Mouse (Mus musculus) neural tube, embryonic 14.5 days (tissue): ENCODE measurements at regions not wholly inside any gene's neighbourhood (a gene's known extent, or its start where the extent isn't known, plus 50 kb on each side); places are given as distances from the start of the nearest gene placed in this dataset.

ENCODE experiments used
- ATAC-seq: fragments of 200-750 bp; cut with Nextera tagmentation; 2 replicates; pipeline ENCODE4 v1.8.0; 2017; ENCODE audit warnings: low read depth, mild to moderate bottlenecking, moderate TSS enrichment, moderate library complexity
- H3K27ac ChIP-seq: fragments of 300-500 bp; sonication (generic); 2 replicates; pipeline ENCODE4 v1.5.1; 2014; ENCODE audit warnings: low read depth, mild to moderate bottlenecking, control low read depth, low read length, moderate library complexity, mixed read lengths
- H3K27me3 ChIP-seq: fragments of 300-500 bp; sonication (generic); 2 replicates; pipeline ENCODE4 v1.6.1; 2014; ENCODE audit warnings: low read length; ENCODE audit not compliant: control insufficient read depth, insufficient read depth
- H3K36me3 ChIP-seq: fragments of 300-500 bp; sonication (generic); 2 replicates; pipeline ENCODE4 v1.6.1; 2014; ENCODE audit warnings: low read length, mixed read lengths; ENCODE audit not compliant: control insufficient read depth, insufficient read depth
- H3K4me1 ChIP-seq: fragments of 300-500 bp; sonication (generic); 2 replicates; pipeline ENCODE4 v1.6.1; 2014; ENCODE audit warnings: low read length; ENCODE audit not compliant: control insufficient read depth, insufficient read depth
- H3K4me2 ChIP-seq: fragments of 300-500 bp; sonication (generic); 2 replicates; pipeline ENCODE4 v1.6.1; 2014; ENCODE audit warnings: mild to moderate bottlenecking, low read depth, low read length, control low read depth
- H3K4me3 ChIP-seq: fragments of 300-500 bp; sonication (generic); 2 replicates; pipeline ENCODE4 v1.5.1; 2014; ENCODE audit warnings: low read depth, low read length, control low read depth, mixed read lengths
- H3K9ac ChIP-seq: fragments of 300-500 bp; sonication (generic); replicated peaks from 2 replicates; pipeline ENCODE4 v1.6.1; 2014; ENCODE audit warnings: low read depth, mild to moderate bottlenecking, control low read depth, low read length, mixed read lengths
- H3K9me3 ChIP-seq: fragments of 300-500 bp; sonication (generic); 2 replicates; pipeline ENCODE4 v1.6.1; 2016; ENCODE audit warnings: low read length; ENCODE audit not compliant: control insufficient read depth
- WGBS: fragments of 180-500 bp; shearing (Covaris S2); extraction: QIAGEN DNeasy Blood & Tissue Kit; methylation state at CpG from one replicate; pipeline ENCODE4 v1.1.7; 2014; 5-methylcytosine and 5-hydroxymethylcytosine counted together

DNA sequence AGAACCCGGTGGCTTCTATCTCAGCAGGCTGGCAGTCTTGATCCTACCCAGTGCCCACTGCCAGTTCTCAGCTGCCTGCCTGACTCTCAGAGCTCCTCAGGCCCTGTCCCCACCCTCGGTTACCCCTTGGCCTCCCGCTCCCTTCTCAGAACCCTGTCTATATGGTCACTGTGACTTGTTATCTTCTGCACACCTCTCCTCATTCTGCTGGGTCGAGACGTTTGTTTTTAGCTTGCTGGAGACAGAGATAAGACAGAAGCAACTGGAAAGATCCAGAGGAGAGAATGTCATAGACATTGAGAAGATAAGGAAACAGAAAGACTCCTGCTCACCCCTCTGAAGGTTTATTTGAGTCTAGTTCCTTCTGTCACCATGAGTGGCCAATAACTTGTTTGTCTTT, 53.8 kb upstream of the Phc1 start:
- Histone ChIP-seq H3K9me3 (no peaks in the 10 kb centered on the region), H3K27ac (no peak overlapping the region), H3K4me3 (no peak overlapping the region), H3K4me2 (no peak overlapping the region), H3K9ac (no peak overlapping the region), H3K36me3 (no peaks in the 10 kb centered on the region), H3K27me3 (no peaks in the 10 kb centered on the region), H3K4me1 (no peaks in the 10 kb centered on the region)
- 88% methylated on average over 5 of the region's 5 CpGs for WGBS
- no peak for ATAC-seq

DNA sequence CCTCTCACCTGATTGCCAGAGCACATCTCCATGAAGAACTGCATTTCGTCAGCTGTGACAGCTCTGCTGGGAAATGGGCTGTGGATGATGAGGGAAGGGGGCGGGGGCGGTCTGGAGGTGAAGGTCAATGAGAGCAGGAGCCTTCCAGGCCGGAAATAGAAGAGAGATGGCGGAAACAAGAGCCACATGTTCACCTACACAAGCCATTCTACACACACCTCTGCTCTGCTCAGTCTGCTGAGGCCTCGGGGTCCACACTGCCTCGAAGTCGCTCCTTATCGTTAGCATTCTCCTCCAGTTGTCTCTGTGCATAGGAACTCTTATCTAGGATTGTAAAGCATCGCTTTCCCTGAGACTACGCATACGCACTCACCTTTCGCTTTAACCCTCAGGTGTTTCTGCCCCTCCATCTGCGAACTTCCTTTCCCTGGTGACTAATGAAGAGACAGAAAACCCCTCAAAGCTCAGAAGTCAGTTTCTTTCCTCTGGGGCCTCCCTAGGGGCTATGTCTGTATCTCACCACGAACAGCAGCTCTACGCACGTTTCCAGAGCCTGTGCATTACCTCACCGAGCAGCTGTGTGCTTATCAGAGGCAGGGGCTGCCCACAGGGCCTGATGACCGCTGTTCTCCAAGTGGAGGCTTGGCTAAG, 53.0 kb upstream of the Phc1 start:
- ATAC-seq, result no peak
- no peaks in the 10 kb centered on the region for H3K27me3 ChIP-seq
- 77% methylated on average over 19 of the region's 19 CpGs for WGBS
- no peak overlapping the region for H3K9ac ChIP-seq
- H3K36me3 ChIP-seq, result no peaks in the 10 kb centered on the region
- no peaks in the 10 kb centered on the region for H3K4me1 ChIP-seq
- H3K27ac ChIP-seq, result no peak overlapping the region
- H3K4me2 ChIP-seq, result no peak overlapping the region
- no peaks in the 10 kb centered on the region for H3K9me3 ChIP-seq
- no peak overlapping the region for H3K4me3 ChIP-seq

DNA sequence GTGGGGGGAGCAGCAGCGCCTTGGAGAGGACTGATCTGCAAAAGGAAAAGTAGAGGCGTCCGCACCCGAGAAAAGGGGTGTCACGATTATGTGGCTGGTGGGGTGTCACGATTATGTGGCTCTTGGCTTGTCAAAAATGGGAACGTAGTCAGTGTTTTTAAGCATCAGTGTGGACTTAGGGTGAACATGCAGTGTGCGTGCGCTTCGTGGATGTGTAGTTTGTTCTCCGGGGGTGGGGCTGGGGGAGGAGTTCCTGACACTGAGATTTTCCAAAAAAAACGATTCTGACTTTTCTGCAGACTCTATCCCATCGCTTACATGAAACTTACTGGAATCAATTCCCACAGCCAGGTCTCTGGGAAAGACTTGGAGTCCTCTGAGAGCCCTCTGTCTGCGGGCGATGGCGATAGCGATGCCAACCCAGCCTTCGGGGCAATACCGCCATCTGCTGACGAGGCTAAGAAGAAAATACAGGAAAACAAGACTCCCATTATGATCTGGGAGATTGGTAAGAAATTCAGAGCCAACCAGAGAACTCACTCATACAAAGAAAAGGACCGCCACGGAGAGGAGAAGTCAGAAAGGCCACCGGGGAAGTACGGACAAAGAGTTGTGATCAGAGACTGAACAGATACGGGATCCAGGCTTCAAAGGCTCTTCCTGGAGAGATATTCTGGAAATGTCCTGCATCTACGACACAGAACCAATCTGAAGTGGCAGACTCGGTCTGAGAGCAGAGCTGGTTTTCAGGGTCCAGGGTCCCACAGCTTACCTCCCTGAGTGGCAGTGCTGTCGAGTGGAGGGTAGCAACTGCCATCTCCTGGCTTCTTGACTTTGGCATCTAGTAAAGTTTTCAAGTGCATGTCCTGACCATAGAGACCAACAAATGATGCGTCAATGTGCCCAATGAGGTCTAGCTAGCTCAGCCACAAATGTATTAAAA, 51.6 kb upstream of the Phc1 start:
- H3K9me3 ChIP-seq, result no peaks in the 10 kb centered on the region
- H3K9ac ChIP-seq, result no peak overlapping the region
- 35% methylated on average over 29 of the region's 29 CpGs for WGBS
- ATAC-seq, result peak; percentile 80
- H3K27me3 ChIP-seq, result no peaks in the 10 kb centered on the region
- H3K27ac ChIP-seq, result no peak overlapping the region
- no peaks in the 10 kb centered on the region for H3K36me3 ChIP-seq
- H3K4me2 ChIP-seq, result peak overlapping the region; percentile 24; the same call in 1 of the 2 replicates
- H3K4me3 ChIP-seq, result no peak overlapping the region
- H3K4me1 ChIP-seq, result no peaks in the 10 kb centered on the region

DNA sequence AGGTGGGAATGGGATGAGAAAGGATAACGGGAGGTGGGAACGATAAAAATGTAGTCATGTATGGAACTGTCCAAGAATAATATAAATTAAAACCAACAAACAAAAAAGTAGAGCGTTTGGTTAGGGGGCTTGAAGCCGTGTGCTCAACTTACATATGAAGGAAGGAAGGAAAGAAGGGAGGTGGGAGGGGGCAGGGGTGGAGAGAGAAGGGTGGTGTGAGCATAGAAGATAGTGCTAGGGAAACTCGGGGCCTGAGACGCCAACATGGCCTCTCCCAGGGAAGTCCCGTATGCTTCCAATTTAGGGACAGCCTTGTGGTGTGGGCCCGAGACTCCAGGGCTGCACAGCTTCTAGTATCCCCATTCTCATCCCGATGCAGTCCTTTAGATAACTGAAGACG, 50.8 kb upstream of the Phc1 start:
- no peak overlapping the region for H3K9ac ChIP-seq
- H3K27me3 ChIP-seq, result no peaks in the 10 kb centered on the region
- no peak for ATAC-seq
- H3K27ac ChIP-seq, result no peak overlapping the region
- no peak overlapping the region for H3K4me2 ChIP-seq
- no peaks in the 10 kb centered on the region for H3K36me3 ChIP-seq
- no peaks in the 10 kb centered on the region for H3K4me1 ChIP-seq
- H3K4me3 ChIP-seq, result no peak overlapping the region
- 82% methylated on average over 10 of the region's 10 CpGs for WGBS
- H3K9me3 ChIP-seq, result no peaks in the 10 kb centered on the region

DNA sequence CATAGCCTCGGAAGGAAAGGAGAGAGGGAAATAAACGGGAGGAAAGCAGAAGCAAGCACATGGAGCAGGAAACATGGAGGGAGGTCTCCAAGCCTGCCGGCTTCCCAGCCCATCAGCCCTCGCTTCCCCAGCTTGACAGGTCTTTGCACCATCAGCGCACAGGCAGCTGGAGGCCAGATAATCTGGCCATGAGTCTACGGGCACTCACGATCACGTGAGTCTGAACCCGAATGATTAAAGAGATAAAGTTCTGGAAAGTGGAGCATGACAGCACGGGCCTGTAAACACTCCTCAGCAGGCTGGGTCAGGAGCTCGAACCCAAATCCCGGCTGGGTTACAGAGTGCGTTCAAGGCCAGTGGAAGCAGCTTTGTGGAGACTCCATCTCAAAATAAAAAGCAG, 50.4 kb upstream of the Phc1 start:
- no peak for ATAC-seq

More for the DNA sequence above, 50.4 kb upstream of the Phc1 start:
- H3K9ac ChIP-seq, result no peak overlapping the region
- no peaks in the 10 kb centered on the region for H3K4me1 ChIP-seq
- H3K36me3 ChIP-seq, result no peaks in the 10 kb centered on the region
- 87% methylated on average over 13 of the region's 13 CpGs for WGBS
- no peak overlapping the region for H3K4me2 ChIP-seq
- no peak overlapping the region for H3K4me3 ChIP-seq
- H3K27me3 ChIP-seq, result no peaks in the 10 kb centered on the region
- H3K27ac ChIP-seq, result no peak overlapping the region
- no peaks in the 10 kb centered on the region for H3K9me3 ChIP-seq
